Comparison of ENCODE assay signal across 10 mouse cellular contexts in the genomic region with DNA sequence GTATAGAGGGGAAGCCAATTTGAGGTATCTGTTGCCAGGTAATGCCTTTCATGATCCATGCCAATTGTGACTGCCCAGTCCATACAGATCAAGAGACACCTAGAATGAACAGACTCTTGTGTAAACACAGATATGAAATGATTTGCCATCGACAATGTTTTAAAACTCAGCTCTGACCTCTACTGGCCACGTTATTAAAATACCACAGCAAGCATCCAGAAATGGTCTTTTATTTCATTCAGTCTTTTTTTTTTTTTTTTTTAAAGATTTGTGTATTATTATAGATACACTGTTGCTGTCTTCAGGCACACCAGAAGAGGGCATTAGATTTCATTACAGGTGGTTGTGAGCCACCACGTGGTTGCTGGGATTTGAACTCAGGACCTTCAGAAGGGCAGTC. TPM values are rescaled to one million over a fixed set of nuclear protein-coding genes. Genes with fewer than 3 reads are reported as not detected.
DNase-seq lines count a peak whose midpoint lies in the region; ATAC-seq lines count a peak whose summit lies in the region.
"Had no signal": no experiment of that assay in that cellular context is flagged by ENCODE, and none has a peak within 500 bp of the region (broad histone marks: within the 10 kb centered on the region; RNA-seq: fewer than 3 reads in every experiment).

No protein-coding gene starts in this region.

- H3K4me3 ChIP-seq in hindbrain, embryonic 12.5 days: no peak overlapping the region
- no peak overlapping the region for H3K4me3 ChIP-seq in hindbrain, embryonic 10.5 days
- H3K4me3 ChIP-seq: liver, embryonic 15.5 days had no signal

- no peak overlapping the region for H3K9ac ChIP-seq in hindbrain, embryonic 12.5 days
- H3K9ac ChIP-seq: liver, embryonic 15.5 days had no signal

- no peak for DNase-seq in hindbrain, embryonic 10.5 days (ENCODE audit: low spot score)
- peak; percentile 32 to 39 for DNase-seq in right cerebral cortex, postnatal 10 days (ENCODE audit: low spot score in 2 of 2)
- no peak for DNase-seq in right cerebral cortex, postnatal 36 days (ENCODE audit: low spot score in 2 of 2)
- peak; percentile 16 for DNase-seq in c-Kit-positive CD71-positive TER-119-negative erythroid progenitor cells, embryonic 14.5 days (ENCODE audit: low read depth)
- DNase-seq in retina, embryonic 14.5 days (ENCODE audit: low spot score): peak; percentile 73
- DNase-seq in cerebellum, adult 11 months: no peak

- ATAC-seq in hindbrain, embryonic 12.5 days (ENCODE audit: low FRiP score): 0 out of 2 replicates have a peak, but pooled peaks have one; percentile 38

- H3K9me3 ChIP-seq in hindbrain, embryonic 12.5 days (replicated peaks): no peaks in the 10 kb centered on the region
- no peaks in the 10 kb centered on the region for H3K9me3 ChIP-seq in hindbrain, embryonic 10.5 days
- H3K9me3 ChIP-seq: liver, embryonic 15.5 days had no signal

- 15% methylated on average over 3 of the region's 3 CpGs for WGBS in hindbrain, embryonic 12.5 days
- WGBS in hindbrain, embryonic 10.5 days: 25% methylated on average over 3 of the region's 3 CpGs

- no peaks in the 10 kb centered on the region for H3K4me1 ChIP-seq in hindbrain, embryonic 12.5 days
- peaks cover 10% of the 10 kb centered on the region for H3K4me1 ChIP-seq in hindbrain, embryonic 10.5 days (replicated peaks)
- H3K4me1 ChIP-seq: liver, embryonic 15.5 days had no signal

- no peaks in the 10 kb centered on the region for H3K36me3 ChIP-seq in hindbrain, embryonic 12.5 days
- H3K36me3 ChIP-seq in hindbrain, embryonic 10.5 days: no peaks in the 10 kb centered on the region
- H3K36me3 ChIP-seq: liver, embryonic 15.5 days had no signal

- H3K4me2 ChIP-seq in hindbrain, embryonic 12.5 days (replicated peaks): no peak overlapping the region
- H3K4me2 ChIP-seq: liver, embryonic 15.5 days had no signal

- peaks cover 4% of the 10 kb centered on the region; the same call in 1 of the 2 replicates for H3K27me3 ChIP-seq in hindbrain, embryonic 12.5 days
- H3K27me3 ChIP-seq in hindbrain, embryonic 10.5 days (ENCODE audit: insufficient read depth, poor library complexity, severe bottlenecking): no peaks in the 10 kb centered on the region
- H3K27me3 ChIP-seq: liver, embryonic 15.5 days had no signal

- no peak overlapping the region for H3K27ac ChIP-seq in hindbrain, embryonic 12.5 days
- no peak overlapping the region for H3K27ac ChIP-seq in hindbrain, embryonic 10.5 days
- H3K27ac ChIP-seq: liver, embryonic 15.5 days had no signal

RNA-seq across cellular contexts. Expression of gene Scrg1, which starts 29.6 kb away (rescaled TPM):
- polyA plus RNA-seq in hindbrain, embryonic 12.5 days (2016; fragmentation: Nextera tagmentation; extraction: Ambion mirVana): 1.5 and 1.6 TPM in 2 replicates
- polyA plus RNA-seq in hindbrain, embryonic 10.5 days (2016; fragmentation: Nextera tagmentation; extraction: Ambion mirVana): 0.61 and 0.90 TPM in 2 replicates
- polyA plus RNA-seq: gonadal fat pad, adult 2 months; small intestine, adult 2 months had no signal

Comparison
In these comparisons a context has a peak if more than half of its experiments do, and no peak if none do; other contexts are left out.
1. DNase-seq: peak in right cerebral cortex, postnatal 10 days (2 of 2), c-Kit-positive CD71-positive TER-119-negative erythroid progenitor cells, embryonic 14.5 days (single experiment) and retina, embryonic 14.5 days (single experiment); none in hindbrain, embryonic 10.5 days (single experiment), right cerebral cortex, postnatal 36 days (0 of 2) and cerebellum, adult 11 months (single experiment).